Mouse (Mus musculus) B cell, adult 62 days (primary cell): Measurements from ENCODE around the gene Lmbrd1. TPM values are rescaled to one million over a fixed set of nuclear protein-coding genes. Genes with fewer than 3 reads are reported as not detected.

Experiments
- total RNA-seq: library from RNA; stranded (reverse); gene quantifications from 4 replicates; pipeline ENCODE4 v1.2.4, GENCODE M21; 2023

Lmbrd1 gene
- 175 to 193 TPM (median 182 TPM) in 4 replicates for total RNA-seq

DNA sequence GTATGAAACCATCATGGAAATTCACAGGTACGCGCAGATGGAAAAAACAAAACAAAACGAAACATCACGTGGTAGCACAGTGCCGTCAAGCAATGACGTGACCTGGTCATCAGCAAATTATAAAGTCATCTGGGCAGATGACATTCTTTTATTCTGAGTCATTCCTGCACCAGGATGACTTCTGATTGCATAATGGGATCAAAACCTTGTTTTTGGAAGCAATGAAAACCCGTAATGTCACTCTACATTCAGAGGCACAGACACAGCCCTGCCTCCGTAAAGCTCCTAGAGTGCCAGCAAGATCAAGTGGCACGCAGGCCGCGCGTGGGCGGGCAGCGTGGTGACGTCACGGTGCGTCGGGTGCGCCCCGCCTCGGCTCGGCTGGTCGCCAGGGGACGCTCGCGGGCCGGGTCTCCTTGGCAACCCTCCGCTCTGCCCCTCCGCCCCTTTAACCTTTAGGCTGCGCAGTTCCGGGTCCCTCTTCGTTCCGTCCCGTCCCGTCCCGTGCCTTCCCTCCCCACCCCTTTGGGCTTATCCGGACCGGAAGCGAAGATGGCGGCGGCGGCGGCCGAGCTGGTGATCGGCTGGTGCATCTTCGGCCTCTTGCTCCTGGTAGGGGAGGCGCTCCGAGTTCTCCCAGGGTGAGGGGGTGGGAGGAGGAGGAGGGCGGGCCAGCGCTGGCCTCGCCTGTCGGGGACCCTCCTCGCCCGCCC lies at the start of gene Lmbrd1:
TSS of gene Lmbrd1 (plus strand) at position 426 of the 713 bp plus-strand sequence.

Other genes with a start within 250 kb of the Lmbrd1 start
- not detected in 4 replicates for gene Col19a1, start 91.2 kb upstream of the Lmbrd1 start, total RNA-seq